Mouse (Mus musculus): ENCODE data around the gene Ifitm10. TPM values are rescaled to one million over a fixed set of nuclear protein-coding genes. Genes with fewer than 3 reads are reported as not detected.

Ifitm10 gene
- polyA plus RNA-seq, 1 experiment from 2014 or later: 3.0 TPM

GRCm38 (mm10) chr7:142403591-142403990 is 30.0 kb upstream of the Ifitm10 start:
- Histone ChIP-seq H3K27ac (replicated peaks) (no peak overlapping the region), H3K36me3 (no peaks in the 10 kb centered on the region), H3K9me3 (no peaks in the 10 kb centered on the region), H3K4me3 (no peak overlapping the region), H3K27me3 (no peaks in the 10 kb centered on the region), H3K9ac (no peak overlapping the region), H3K4me2 (no peak overlapping the region), H3K4me1 (replicated peaks) (no peaks in the 10 kb centered on the region)
- WGBS: 87% methylated on average over 4 of the region's 4 CpGs
- ATAC-seq (ENCODE audit: low read depth): no peak

- no peak for ATAC-seq (ENCODE audit: low read depth)
- Histone ChIP-seq H3K4me3 (no peak overlapping the region), H3K27me3 (no peaks in the 10 kb centered on the region), H3K36me3 (no peaks in the 10 kb centered on the region), H3K9me3 (no peaks in the 10 kb centered on the region), H3K9ac (no peak overlapping the region), H3K4me2 (no peak overlapping the region), H3K4me1 (replicated peaks) (no peaks in the 10 kb centered on the region), H3K27ac (replicated peaks) (no peak overlapping the region)
- 62% methylated on average over 7 of the region's 7 CpGs for WGBS
Measured at GRCm38 (mm10) chr7:142400750-142401142, 27.2 kb upstream of the Ifitm10 start.

GRCm38 (mm10) chr7:142400112-142400749 is 26.7 kb upstream of the Ifitm10 start:
- no peaks in the 10 kb centered on the region for H3K36me3 ChIP-seq
- no peak overlapping the region for H3K9ac ChIP-seq
- no peak overlapping the region for H3K27ac ChIP-seq (replicated peaks)
- H3K9me3 ChIP-seq: no peaks in the 10 kb centered on the region
- WGBS: 82% methylated on average over 7 of the region's 7 CpGs
- no peaks in the 10 kb centered on the region for H3K27me3 ChIP-seq
- no peak overlapping the region for H3K4me3 ChIP-seq
- no peak overlapping the region for H3K4me2 ChIP-seq
- ATAC-seq (ENCODE audit: low read depth): no peak
- H3K4me1 ChIP-seq (replicated peaks): no peaks in the 10 kb centered on the region

GRCm38 (mm10) chr7:142399250-142399649 is 25.7 kb upstream of the Ifitm10 start:
- Histone ChIP-seq H3K27ac (replicated peaks) (no peak overlapping the region), H3K27me3 (no peaks in the 10 kb centered on the region), H3K4me1 (replicated peaks) (no peaks in the 10 kb centered on the region), H3K9me3 (no peaks in the 10 kb centered on the region), H3K4me2 (no peak overlapping the region), H3K36me3 (no peaks in the 10 kb centered on the region), H3K4me3 (no peak overlapping the region), H3K9ac (no peak overlapping the region)
- 88% methylated on average over 1 of the region's 1 CpGs for WGBS
- no peak for ATAC-seq (ENCODE audit: low read depth)

GRCm38 (mm10) chr7:142398052-142398451 is 24.5 kb upstream of the Ifitm10 start:
- Histone ChIP-seq H3K27me3 (no peaks in the 10 kb centered on the region), H3K4me3 (no peak overlapping the region), H3K9ac (no peak overlapping the region), H3K4me1 (replicated peaks) (no peaks in the 10 kb centered on the region), H3K9me3 (no peaks in the 10 kb centered on the region), H3K27ac (replicated peaks) (no peak overlapping the region), H3K36me3 (no peaks in the 10 kb centered on the region), H3K4me2 (no peak overlapping the region)
- ATAC-seq (ENCODE audit: low read depth): no peak
- 57% methylated on average over 2 of the region's 2 CpGs for WGBS

- no peak overlapping the region for H3K4me3 ChIP-seq
- 96% methylated on average over 1 of the region's 1 CpGs for WGBS
Measured at GRCm38 (mm10) chr7:142396611-142397010, 23.1 kb upstream of the Ifitm10 start.

GRCm38 (mm10) chr7:142395472-142395871 is 21.9 kb upstream of the Ifitm10 start:
- Histone ChIP-seq H3K36me3 (no peaks in the 10 kb centered on the region), H3K4me3 (no peak overlapping the region), H3K27me3 (no peaks in the 10 kb centered on the region), H3K27ac (replicated peaks) (no peak overlapping the region), H3K9me3 (no peaks in the 10 kb centered on the region), H3K4me2 (no peak overlapping the region), H3K9ac (no peak overlapping the region), H3K4me1 (replicated peaks) (no peaks in the 10 kb centered on the region)
- 91% methylated on average over 4 of the region's 4 CpGs for WGBS
- no peak for ATAC-seq (ENCODE audit: low read depth)

More at GRCm38 (mm10) chr7:142396611-142397010, 23.1 kb upstream of the Ifitm10 start:
- no peaks in the 10 kb centered on the region for H3K9me3 ChIP-seq
- H3K4me2 ChIP-seq: no peak overlapping the region
- no peak overlapping the region for H3K27ac ChIP-seq (replicated peaks)
- no peaks in the 10 kb centered on the region for H3K27me3 ChIP-seq
- no peaks in the 10 kb centered on the region for H3K4me1 ChIP-seq (replicated peaks)
- ATAC-seq (ENCODE audit: low read depth): no peak
- no peaks in the 10 kb centered on the region for H3K36me3 ChIP-seq
- no peak overlapping the region for H3K9ac ChIP-seq

- no peaks in the 10 kb centered on the region for H3K9me3 ChIP-seq
- no peak overlapping the region for H3K27ac ChIP-seq (replicated peaks)
- H3K4me2 ChIP-seq: no peak overlapping the region
- no peak overlapping the region for H3K9ac ChIP-seq
- ATAC-seq (ENCODE audit: low read depth): no peak
- H3K27me3 ChIP-seq: no peaks in the 10 kb centered on the region
- 73% methylated on average over 6 of the region's 6 CpGs for WGBS
- H3K4me3 ChIP-seq: no peak overlapping the region
- no peaks in the 10 kb centered on the region for H3K4me1 ChIP-seq (replicated peaks)
- no peaks in the 10 kb centered on the region for H3K36me3 ChIP-seq
Measured at GRCm38 (mm10) chr7:142394261-142395190, 21.0 kb upstream of the Ifitm10 start.

GRCm38 (mm10) chr7:142393191-142393590 is 19.6 kb upstream of the Ifitm10 start:
- Histone ChIP-seq H3K4me1 (replicated peaks) (no peaks in the 10 kb centered on the region; the same call in 1 of the 2 replicates), H3K4me3 (no peak overlapping the region), H3K27me3 (no peaks in the 10 kb centered on the region), H3K9me3 (no peaks in the 10 kb centered on the region), H3K27ac (replicated peaks) (no peak overlapping the region), H3K9ac (no peak overlapping the region), H3K36me3 (no peaks in the 10 kb centered on the region), H3K4me2 (no peak overlapping the region)
- no peak for ATAC-seq (ENCODE audit: low read depth)
- 27% methylated on average over 4 of the region's 4 CpGs for WGBS

GRCm38 (mm10) chr7:142391609-142392008 is 18.1 kb upstream of the Ifitm10 start:
- 61% methylated on average over 4 of the region's 4 CpGs for WGBS

GRCm38 (mm10) chr7:142391108-142391507 is 17.6 kb upstream of the Ifitm10 start:
- 79% methylated on average over 3 of the region's 3 CpGs for whole genome bisulfite sequencing
- H3K4me2 ChIP-seq: no peak overlapping the region

More at GRCm38 (mm10) chr7:142391609-142392008, 18.1 kb upstream of the Ifitm10 start:
- Histone ChIP-seq H3K36me3 (no peaks in the 10 kb centered on the region), H3K9ac (no peak overlapping the region), H3K4me1 (replicated peaks) (peaks cover 7% of the 10 kb centered on the region), H3K4me2 (no peak overlapping the region), H3K4me3 (no peak overlapping the region), H3K27ac (replicated peaks) (no peak overlapping the region), H3K9me3 (no peaks in the 10 kb centered on the region), H3K27me3 (no peaks in the 10 kb centered on the region)
- ATAC-seq (ENCODE audit: low read depth): no peak

GRCm38 (mm10) chr7:142389961-142390650 is 16.6 kb upstream of the Ifitm10 start:
- Histone ChIP-seq H3K9ac (no peak overlapping the region), H3K27ac (replicated peaks) (no peak overlapping the region), H3K4me2 (no peak overlapping the region), H3K4me3 (no peak overlapping the region), H3K27me3 (no peaks in the 10 kb centered on the region), H3K9me3 (no peaks in the 10 kb centered on the region), H3K4me1 (replicated peaks) (peaks cover 19% of the 10 kb centered on the region), H3K36me3 (peaks cover 6% of the 10 kb centered on the region)
- WGBS: 88% methylated on average over 3 of the region's 3 CpGs
- ATAC-seq (ENCODE audit: low read depth): no peak

More at GRCm38 (mm10) chr7:142391108-142391507, 17.6 kb upstream of the Ifitm10 start:
- no peak overlapping the region for H3K9ac ChIP-seq
- no peak overlapping the region for H3K4me3 ChIP-seq
- no peak for ATAC-seq (ENCODE audit: low read depth)
- no peaks in the 10 kb centered on the region for H3K36me3 ChIP-seq
- no peaks in the 10 kb centered on the region for H3K27me3 ChIP-seq
- peaks cover 12% of the 10 kb centered on the region for H3K4me1 ChIP-seq (replicated peaks)
- H3K27ac ChIP-seq (replicated peaks): no peak overlapping the region
- no peaks in the 10 kb centered on the region for H3K9me3 ChIP-seq
